Mouse (Mus musculus) heart, adult 11 months (tissue): ENCODE data around the gene Gp9.

Experiments
- DNase-seq: peaks from one replicate; pipeline ENCODE4 v3.0.0; 2022

Gene Gp9

DNA sequence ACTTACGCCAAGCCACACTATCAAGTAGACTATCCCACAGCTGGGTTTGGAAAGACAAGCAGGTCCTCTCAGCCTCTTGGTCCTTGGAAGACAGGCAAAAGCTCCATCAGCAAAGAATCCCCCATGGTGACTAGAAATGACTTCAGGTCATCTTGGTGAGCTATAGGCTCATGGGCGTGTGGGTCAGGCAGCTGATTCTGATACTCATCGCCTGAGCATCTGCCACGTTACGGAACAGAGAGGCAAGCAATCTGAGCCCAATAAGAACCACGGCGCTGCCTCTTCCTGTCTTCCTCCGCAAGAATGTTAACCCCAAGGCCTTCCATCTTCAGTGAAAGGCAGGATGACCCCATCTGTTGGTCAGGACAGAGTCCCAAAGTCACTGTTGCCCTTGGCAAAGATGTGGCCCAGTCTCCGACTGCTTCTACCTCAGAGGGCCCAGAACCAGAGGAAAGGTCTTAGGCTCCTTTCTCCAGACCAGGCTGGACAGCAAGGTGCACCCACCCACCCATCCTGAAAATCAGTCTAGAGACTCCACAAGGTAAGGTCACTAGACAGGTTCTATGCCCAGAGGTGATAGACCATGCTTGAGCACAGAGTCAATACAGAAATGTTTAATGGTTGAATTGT lies 10.5 kb downstream of the Gp9 start:
- peak; percentile 80 for DNase-seq

DNA sequence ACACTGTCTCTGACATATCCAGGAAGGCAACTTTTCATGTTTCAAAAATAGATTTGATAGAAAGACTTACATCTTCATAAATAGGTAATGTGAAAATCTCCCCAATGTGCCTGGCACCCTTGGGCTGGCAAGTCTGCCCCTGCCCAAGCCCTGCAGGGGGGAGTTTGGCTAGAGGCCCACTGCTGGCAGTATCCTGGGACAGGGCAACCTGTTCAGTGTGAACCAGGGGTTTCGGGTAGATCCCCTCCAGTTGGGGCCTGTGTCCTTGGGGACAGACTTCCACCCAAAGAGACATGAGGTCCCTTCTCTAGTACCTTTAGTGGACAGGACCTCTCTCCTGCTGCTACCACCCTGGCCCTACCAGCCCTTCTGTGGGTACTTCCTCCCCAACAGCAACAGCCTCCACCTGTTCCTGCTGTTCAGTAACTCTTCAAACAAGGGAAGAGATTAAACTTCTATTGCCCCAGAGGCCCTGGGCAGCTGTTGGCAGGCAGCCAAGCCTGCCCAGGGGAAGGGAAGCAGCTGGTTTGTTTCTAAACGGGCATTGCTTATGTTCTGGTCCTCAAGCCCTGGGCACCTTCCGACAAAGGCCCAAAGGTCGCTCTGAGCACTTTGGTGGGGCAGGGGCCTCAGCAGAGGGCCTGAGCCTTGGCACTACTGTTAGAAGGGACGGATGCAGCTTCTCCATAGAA lies 11.2 kb downstream of the Gp9 start:
- DNase-seq, result peak; percentile 93

DNA sequence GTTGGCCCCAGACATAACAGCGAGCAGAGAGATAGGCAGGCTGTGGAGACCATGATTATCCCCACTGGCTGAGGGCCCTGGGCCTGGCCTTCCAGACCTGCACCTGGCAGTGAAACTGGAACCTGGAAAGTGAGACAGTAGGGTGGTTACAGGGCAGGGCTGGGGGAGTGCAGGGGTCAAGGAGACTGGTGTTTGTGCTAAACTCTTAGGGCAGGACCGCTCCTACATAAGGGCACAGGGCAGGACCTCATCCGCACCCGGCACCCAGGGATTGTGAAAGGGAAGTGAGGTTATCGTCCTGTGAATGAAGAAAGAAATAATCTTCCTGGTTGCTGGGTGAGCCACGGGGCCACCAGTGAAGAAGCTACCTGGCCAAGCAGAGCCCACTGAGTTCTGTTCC lies 11.9 kb downstream of the Gp9 start:
- peak; percentile 78 for DNase-seq

DNA sequence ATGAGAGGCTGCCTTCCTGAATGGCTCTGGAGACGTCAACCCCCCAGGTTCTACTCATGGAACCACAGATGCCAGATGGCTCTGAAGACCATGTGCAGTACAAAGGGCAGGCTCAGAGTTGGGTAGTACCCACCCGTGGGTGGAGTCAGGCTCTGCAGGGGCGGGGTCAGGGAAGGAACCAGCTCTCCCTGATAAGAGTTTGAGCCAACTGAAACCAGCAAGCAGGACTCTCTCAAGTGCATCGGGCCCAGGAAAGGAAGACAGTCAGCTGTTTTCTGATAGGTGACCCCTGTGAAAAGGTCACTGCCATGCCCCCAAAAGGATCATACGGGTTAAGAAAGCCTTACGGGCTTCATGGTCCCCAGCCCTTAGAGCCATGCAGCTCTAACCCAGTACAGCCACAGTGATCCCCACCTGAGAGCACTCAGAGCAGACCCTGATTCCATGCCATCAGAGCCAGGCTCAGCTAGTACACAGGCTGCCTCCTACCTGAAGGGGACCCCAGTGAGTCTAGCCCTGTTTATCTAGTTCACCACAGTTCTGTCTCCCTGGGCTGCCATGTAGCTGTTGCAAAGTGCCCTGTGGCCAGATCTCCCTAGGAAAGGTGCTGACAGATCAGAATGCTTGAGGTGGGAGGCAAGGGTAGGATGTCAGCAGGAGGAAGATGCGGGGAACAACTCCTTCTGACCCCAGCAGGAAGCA lies 13.1 kb downstream of the Gp9 start:
- peak; percentile 94 for DNase-seq

DNA sequence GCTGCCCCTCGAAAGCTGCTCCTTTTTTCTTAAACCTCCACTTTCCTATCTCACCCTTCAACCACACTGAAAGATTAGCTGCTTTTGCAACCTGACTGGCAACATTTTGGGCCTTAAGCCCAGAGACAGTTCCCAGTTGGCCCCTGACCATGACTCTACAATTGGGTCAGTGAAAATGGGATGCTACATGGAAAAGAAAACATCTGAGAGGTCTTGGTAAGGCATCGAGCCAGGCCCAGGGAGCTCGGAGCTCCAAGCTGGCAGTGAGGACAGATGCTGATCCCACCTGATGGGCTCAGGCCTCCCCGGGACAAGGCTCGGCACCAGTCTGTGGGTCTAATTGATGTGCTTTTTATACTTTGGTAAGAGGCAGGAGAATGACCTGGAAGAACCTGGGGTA lies 14.0 kb downstream of the Gp9 start:
- no peak for DNase-seq

DNA sequence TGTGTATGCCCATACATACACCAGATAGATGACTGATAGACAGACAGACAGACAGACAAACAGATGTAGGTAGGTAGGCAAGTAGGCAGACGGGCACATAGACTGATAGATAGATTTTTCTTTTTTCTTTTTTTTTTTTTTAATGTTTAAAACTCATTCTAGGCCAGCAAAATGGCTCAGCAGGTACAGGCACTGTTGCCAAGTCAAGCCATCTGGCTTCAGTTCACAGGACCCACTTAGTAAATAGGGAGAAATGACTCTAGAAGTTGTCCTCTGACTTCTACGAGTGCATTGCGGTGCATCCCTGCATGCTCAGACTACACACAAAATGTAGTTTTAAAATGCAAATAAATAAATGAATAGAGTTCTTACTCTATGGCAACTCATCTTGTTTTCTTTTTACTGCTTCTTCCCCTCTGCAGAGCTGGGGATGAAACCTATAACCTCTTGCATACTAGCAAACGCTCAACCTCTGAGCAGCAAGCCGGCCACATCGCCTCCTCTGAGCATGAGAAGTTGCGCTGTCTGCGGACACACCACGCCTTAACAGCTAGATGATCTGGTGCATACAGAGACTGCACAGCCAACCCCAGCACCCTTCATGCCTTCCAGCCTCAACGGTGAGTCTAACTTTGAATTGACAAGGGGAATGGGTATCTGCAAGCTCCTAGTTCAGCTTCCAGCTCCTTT lies 16.1 kb downstream of the Gp9 start:
- DNase-seq, result no peak

DNA sequence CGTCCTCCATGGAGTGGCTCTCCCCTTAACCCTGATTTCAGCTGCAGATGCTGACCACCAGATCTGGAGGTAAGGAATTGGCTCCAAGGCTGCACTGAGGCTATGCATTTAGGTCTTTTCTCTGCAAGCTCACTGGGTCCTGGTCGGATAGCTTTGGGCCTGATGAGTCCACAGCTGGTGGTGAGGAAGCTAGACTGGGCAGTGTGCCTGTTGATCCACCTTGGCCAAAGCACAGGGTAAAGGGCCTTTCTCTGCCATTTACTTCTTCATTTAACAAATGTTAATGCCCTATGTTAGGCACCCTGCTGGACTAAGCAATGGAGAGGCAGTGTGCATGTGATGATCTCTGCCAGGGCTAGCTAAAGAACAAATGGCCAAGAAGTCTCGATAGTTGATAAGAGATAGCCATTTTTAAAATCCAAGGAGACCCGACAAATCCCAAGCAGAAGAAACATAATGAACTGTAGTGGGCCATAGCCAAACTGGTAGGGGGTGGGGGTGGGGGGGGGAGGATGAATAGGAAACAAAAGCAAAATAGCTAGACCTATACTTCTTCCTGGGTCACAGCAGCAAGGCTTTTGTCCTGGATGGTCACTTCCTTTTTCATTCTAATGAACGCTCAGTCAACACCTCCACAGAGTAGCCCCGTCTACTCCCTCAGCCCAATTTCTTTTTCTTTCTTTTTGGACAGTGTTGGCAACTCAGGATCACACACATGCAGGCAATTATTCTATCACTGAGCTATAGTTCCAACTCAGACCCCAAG lies 17.7 kb downstream of the Gp9 start:
- DNase-seq, result peak; percentile 80

DNA sequence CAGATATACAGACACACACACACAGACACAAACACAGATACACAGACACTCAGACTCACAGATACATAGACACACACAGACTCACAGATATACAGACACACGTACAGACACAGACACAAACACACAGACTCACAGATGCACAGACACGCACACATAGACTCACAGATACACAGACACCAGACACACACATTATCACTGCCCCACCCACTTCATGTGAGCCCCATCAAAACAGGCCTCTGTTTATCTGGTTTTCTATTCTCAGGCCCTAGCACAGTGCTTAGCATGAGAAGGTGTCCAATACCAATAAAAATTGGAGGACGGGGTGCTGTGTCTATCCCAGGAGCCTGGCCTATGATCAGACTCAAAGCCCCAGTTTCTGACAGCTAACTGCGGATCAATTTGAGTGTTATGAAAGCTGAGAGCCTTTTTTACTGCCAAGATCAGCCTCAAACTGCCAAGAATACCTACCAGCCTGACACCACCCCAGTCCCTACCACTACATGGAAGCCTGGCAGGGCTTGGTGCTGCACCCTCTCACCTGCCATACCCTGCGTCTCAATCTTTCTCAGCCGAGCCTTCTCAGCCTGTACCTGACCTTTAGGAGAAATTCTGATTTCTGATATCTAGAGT lies 18.5 kb downstream of the Gp9 start:
- DNase-seq, result no peak

DNA sequence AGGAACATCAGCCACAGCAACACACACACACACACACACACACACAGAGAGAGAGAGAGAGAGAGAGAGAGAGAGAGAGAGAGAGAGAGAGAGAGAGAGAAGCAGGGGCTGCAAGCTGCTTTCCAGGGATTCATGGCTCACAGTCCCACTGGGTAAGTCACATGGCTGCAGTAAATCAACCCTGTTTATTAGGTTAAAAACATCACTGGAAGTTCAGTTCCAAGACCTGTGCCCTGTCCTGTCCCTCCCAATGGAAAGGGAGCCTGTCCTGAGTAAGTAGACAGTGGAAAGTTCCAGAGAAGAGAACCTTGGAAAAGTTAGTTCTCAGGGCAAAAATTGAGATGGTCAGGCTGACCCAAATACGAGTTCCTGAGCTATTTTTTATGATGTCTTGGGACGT lies 19.4 kb downstream of the Gp9 start:
- no peak for DNase-seq

DNA sequence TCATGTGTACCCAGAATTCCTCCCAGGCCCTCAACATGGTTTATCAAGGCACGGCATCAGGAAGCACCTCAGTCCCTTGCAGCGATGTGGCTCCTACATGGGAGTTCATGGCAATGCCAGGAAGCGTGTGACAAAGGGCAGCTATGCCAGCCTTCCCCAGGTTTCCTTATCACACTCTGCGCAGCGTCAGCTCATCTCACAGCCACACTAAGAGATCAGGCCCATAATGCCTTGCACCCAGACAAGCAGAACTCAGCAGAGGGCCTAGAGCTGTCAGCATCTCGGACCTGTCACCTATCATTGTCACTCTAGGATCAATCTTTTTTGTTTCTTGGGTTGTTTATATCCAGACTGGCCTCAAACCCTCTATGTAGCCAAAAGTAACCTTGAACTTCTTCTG lies 21.7 kb downstream of the Gp9 start:
- DNase-seq, result no peak

DNA sequence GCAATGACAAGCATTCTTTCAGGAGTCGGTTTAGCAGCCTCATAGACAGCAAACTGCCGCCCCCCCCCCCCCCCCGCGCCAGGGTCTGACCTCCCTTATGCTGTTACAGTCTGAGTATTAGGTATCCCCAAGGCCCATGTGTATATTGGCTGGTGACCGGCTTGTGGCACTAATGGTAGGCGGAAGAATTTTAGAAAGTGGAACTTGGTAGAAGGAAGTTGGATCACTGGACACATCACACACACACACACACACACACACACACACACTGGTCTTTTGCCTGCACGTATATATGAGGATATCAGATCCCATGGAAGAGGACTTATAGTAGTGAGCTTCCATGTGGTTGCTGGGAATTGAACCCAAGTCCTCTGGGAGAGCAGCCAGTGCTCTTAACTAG lies 24.6 kb downstream of the Gp9 start:
- no peak for DNase-seq

DNA sequence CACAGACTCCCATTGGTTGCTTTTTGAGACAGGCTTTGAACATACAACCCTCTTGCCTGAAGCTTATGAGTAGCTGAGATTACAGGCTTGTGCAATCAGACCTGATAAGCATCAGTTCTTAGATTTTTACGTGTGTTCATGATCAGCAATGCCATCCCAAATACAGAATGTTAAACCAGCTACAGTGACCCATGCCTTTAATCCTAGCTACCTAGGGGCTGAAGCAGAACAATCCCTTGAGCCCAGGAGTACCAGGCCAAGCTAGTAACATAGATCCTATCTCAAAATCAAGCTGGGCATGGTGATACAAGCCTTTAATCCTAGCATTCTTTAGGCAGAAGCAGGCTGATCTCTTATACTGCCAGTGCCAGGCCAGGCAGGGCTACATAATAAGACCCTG lies 26.2 kb downstream of the Gp9 start:
- no peak for DNase-seq

DNA sequence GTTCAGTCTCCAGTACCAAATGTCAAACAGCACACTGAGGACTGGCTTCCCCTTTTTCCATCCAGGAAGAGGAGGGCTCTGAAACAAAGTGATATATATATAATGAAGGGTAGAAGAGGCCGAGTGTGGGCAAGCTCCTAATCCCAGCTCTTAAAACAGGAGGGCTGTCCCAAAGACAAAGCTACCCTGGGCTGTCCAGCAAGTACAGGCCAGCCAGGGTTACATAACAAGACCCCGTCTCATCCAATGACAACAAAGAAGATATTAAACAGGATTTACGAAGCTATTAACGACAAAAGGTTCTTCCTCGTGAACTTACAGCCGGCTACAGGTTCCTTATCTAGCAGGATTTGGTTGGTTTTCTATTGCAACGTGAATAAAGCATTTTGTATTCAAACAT lies 27.0 kb downstream of the Gp9 start:
- DNase-seq, result peak; percentile 87

DNA sequence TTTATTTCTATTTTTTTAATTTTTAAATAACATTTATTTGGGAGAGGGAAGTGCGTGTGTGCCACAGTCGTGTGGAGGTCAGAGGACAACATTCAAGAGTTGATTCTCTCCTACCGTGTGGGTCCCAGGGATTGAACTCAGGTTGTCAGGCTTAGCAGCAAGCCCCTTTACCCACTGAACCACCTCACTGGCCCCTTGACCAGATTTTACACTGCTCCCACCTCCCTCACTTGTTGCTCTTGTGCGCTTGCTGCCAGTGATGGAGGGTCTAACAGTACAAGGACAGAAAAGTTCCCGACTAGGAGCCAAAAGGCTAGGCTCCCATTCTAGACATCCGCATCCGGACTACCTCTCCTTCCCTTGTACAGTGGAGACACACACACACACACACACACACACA lies 27.6 kb downstream of the Gp9 start:
- peak; percentile 80 for DNase-seq

DNA sequence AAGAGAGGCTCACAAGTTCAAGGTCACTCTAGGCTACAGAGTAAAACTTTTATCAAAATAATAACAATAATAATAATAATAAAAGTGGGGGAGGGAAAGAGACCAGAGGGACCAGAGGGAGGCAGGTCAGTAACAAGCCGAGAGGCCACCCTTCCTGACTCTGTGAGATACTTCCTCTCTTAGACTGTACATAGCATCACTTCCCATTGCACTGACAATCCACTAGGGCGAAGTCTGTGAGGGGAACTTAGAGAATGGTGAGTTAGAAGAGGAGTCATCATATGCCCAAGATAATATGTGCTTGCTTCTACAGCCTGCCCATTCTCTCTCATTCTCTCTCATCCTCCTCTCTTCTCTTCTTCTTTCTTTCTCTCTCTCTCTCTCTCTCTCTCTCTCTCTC lies 28.2 kb downstream of the Gp9 start:
- DNase-seq, result peak; percentile 93

DNA sequence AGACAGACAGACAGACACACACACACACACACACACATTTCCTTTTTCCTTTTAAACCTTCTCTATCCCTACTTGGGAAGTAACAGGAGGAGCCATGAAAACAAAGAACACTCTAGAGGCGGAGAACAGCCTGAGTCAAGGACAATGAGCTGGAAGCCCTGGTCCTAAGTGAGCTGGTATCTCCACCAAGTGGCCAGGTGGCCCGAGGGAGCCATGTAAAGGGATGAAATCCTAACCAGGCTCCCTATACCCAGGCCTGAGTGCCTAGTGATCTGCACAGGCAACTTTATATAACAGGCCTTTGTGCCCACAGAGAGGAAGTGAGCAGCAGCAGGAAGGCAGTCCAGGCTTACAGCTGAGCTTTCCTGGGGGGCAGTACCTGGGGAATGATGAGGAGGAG lies 29.0 kb downstream of the Gp9 start:
- peak; percentile 89 for DNase-seq

DNA sequence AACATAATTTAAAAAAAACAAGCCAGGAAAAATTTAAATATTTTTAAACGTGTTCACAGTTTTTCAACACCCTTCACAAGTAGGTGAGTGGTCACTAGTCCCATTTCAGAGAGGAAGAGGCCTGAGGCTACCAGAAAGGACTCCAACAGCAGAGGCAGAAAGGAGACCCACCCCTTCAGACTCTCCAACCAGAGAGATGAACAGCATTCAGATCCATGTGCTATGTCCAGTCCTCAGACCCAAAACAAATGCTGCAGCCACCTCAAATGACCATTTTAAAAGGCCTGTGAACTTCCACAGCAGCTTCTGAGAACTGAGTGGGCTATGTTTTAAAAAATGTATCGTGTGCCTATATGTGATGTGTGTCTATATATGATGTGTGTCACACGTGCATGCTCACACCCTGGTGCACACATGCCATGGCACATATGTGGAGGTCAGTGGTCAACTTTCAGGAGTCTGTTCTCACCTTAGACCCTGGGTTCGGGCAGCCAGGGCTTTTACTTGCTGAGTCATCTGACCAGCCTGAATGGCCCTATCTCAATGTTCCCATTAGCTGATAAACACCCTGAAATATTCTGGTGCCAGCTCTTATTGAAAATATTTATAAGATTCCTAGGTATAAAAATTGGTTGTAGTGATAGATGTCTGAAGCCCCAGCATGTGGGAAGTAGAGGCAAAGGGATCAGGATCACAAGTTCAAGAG lies 30.0 kb downstream of the Gp9 start:
- peak; percentile 88 for DNase-seq

DNA sequence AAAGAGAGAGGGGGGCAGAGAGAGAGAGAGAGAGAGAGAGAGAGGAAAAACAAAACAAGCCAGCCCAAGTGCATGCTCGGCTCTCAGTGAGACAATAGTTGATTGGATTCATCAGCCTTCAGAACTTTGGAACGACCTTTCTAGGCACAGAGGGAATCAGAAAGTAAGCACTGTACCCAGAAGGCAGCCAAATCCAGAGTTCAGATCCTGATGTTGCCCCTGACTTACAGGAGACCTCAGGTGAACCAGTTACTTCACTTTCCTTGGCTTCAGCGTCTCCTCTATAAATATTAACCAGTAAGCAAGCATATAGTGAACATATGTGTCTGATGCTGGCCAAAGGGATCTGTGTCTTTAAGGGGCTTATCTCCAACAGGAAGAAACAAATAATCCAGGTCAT lies 30.6 kb downstream of the Gp9 start:
- DNase-seq, result peak; percentile 80

DNA sequence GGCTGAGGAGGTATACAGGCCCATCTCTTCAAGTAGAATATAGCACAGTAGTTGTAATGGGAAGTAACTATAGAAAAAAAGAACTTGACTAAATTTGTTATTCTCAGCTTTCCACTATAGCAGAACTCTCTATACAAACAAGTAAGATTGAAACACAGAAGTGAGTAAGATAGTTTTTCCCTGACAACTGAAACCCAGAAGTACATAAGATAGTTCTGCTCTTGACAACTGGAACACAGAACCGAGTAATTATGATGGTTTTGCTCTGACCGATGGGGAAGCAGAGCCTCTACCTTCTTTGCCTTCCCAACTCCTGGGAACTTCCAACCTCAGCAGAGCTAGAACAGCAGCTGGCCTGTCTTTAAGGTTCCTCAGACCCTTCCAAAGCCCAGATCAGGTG lies 31.3 kb downstream of the Gp9 start:
- DNase-seq, result no peak

DNA sequence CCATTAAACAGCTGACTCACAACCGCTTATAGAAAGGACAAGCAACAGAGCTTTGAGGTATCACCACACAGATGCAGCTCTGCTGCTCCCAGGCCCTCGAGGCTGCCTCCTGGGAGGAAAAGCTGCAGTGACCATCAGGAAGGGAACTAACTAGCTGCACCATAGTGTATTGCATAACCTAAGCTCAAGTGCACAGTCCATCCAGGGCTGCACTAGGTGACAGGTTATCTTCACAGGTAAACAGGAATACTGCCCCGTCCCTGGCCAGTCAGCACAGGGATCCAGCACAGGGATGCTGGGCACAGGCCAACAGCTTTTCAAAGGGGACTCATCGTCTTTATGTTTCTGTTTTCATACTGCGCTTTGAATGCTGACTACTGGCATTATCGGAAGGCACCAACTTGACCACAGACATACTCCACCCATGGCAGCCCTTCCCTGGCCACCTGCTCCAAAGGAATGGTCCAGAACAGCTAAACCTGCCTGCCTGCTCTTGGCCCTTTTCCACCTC lies 31.8 kb downstream of the Gp9 start:
- peak; percentile 94 for DNase-seq

DNA sequence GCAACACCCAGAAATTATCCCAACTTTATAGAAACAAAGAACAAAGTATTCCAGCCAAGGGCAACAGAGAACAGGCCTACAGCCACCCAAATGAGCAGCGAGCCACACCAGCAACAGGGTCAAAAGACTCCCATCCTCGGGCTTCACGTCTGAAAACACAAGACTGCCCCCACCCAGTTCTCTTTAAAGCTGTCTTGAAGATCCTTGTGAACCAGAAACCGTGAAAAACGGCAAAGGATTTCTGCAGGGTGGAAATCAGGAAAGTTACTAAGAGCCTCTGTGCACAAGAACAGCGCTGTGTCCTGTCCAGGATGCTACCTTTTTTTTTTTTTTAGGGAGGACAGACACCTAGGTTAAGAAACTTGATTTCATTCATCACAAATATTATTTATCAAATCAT lies 32.4 kb downstream of the Gp9 start:
- DNase-seq, result peak; percentile 92
